ENCODE assay signal across 18 mouse cellular contexts in genomic region chr2:52955831-52956230, GRCm38 (mm10).
A peak's percentile ranks its signal among the peaks of the same experiment; 100 is the strongest.
DNase-seq lines count a peak whose midpoint lies in the region; ATAC-seq and TF ChIP-seq lines count a peak whose summit lies in the region.
"Had no signal": no experiment of that assay in that cellular context is flagged by ENCODE, and none has a peak within 500 bp of the region (broad histone marks: within the 10 kb centered on the region; RNA-seq: fewer than 3 reads in every experiment).

No protein-coding gene starts in this region.

- no peak overlapping the region for H3K4me2 ChIP-seq in liver, postnatal 0 days (ENCODE audit: low read depth, low read length)
- peak overlapping the region; percentile 66 for H3K4me2 ChIP-seq in myocyte (ENCODE audit: low read depth)
- H3K4me2 ChIP-seq in midbrain, embryonic 16.5 days (ENCODE audit: low read length): no peak overlapping the region
- H3K4me2 ChIP-seq: forebrain, embryonic 12.5 days; heart, embryonic 15.5 days; hindbrain, embryonic 13.5 days; liver, embryonic 15.5 days; lung, embryonic 15.5 days; midbrain, embryonic 15.5 days; neural tube, embryonic 13.5 days had no signal

- H3K36me3 ChIP-seq in liver, postnatal 0 days (replicated peaks; ENCODE audit: insufficient read depth, low read length): no peaks in the 10 kb centered on the region
- no peaks in the 10 kb centered on the region for H3K36me3 ChIP-seq in myocyte (ENCODE audit: control insufficient read depth, insufficient read depth)
- no peaks in the 10 kb centered on the region for H3K36me3 ChIP-seq in midbrain, embryonic 16.5 days (ENCODE audit: control insufficient read depth, insufficient read depth, low read length)
- H3K36me3 ChIP-seq: forebrain, embryonic 12.5 days; heart, embryonic 10.5 days; heart, embryonic 15.5 days; hindbrain, embryonic 13.5 days; liver, embryonic 15.5 days; lung, embryonic 15.5 days; midbrain, embryonic 15.5 days; neural tube, embryonic 13.5 days had no signal

- H3K27ac ChIP-seq in liver, postnatal 0 days (ENCODE audit: low read depth): peak overlapping the region; percentile 57
- peak overlapping the region; percentile 45 for H3K27ac ChIP-seq in brown adipose tissue, adult 24 weeks (replicated peaks; ENCODE audit: low read depth, low read length)
- no peak overlapping the region for H3K27ac ChIP-seq in midbrain, embryonic 16.5 days (ENCODE audit: low read length)
- H3K27ac ChIP-seq: forebrain, embryonic 12.5 days; heart, embryonic 10.5 days; heart, embryonic 15.5 days; hindbrain, embryonic 13.5 days; liver, embryonic 15.5 days; lung, embryonic 15.5 days; midbrain, embryonic 15.5 days; neural tube, embryonic 13.5 days had no signal

- no peak overlapping the region for H3K9ac ChIP-seq in liver, postnatal 0 days (replicated peaks)
- no peak overlapping the region for H3K9ac ChIP-seq in midbrain, embryonic 16.5 days (ENCODE audit: low read depth, low read length)
- H3K9ac ChIP-seq: forebrain, embryonic 12.5 days; forebrain, postnatal 0 days; heart, embryonic 15.5 days; hindbrain, embryonic 13.5 days; liver, embryonic 15.5 days; lung, embryonic 15.5 days; midbrain, embryonic 15.5 days; neural tube, embryonic 13.5 days had no signal

- peaks cover 21% of the 10 kb centered on the region for H3K4me1 ChIP-seq in liver, postnatal 0 days (ENCODE audit: insufficient read depth)
- H3K4me1 ChIP-seq in brown adipose tissue, adult 24 weeks (ENCODE audit: control insufficient read depth, insufficient read depth, insufficient read length, low read length): peaks cover 19% of the 10 kb centered on the region
- H3K4me1 ChIP-seq in midbrain, embryonic 16.5 days (ENCODE audit: control insufficient read depth, insufficient read depth, low read length): peaks cover 25% of the 10 kb centered on the region
- H3K4me1 ChIP-seq: liver, embryonic 15.5 days had no signal

- no peak for ATAC-seq in liver, postnatal 0 days
- ATAC-seq in midbrain, embryonic 16.5 days: no peak
- ATAC-seq: midbrain, embryonic 15.5 days had no signal

- no peaks in the 10 kb centered on the region for H3K27me3 ChIP-seq in liver, postnatal 0 days (ENCODE audit: insufficient read depth, low read length)
- no peaks in the 10 kb centered on the region for H3K27me3 ChIP-seq in myocyte (ENCODE audit: control insufficient read depth, insufficient read depth, insufficient read length)
- no peaks in the 10 kb centered on the region for H3K27me3 ChIP-seq in midbrain, embryonic 16.5 days (ENCODE audit: control insufficient read depth, insufficient read depth, low read depth, low read length)
- H3K27me3 ChIP-seq: forebrain, embryonic 12.5 days; heart, embryonic 15.5 days; hindbrain, embryonic 13.5 days; liver, embryonic 15.5 days; lung, embryonic 15.5 days; midbrain, embryonic 15.5 days; neural tube, embryonic 13.5 days had no signal

- H3ac ChIP-seq in myocyte (ENCODE audit: control insufficient read depth, insufficient read length): no peak overlapping the region

- TF ChIP-seq POLR2A in myocyte (IDR thresholded peaks at IDR 0.05; ENCODE audit: insufficient read length, low read depth): no peak

- no peak for TF ChIP-seq CTCF in liver, postnatal 0 days (IDR thresholded peaks at IDR 0.05; ENCODE audit: low read depth)

- H3K79me2 ChIP-seq in myocyte (ENCODE audit: control insufficient read depth, insufficient read depth): no peaks in the 10 kb centered on the region

- H3K4me3 ChIP-seq in liver, postnatal 0 days (ENCODE audit: low read depth, low read length): no peak overlapping the region
- no peak overlapping the region for H3K4me3 ChIP-seq in brown adipose tissue, adult 24 weeks (ENCODE audit: insufficient read depth, low read depth, low read length)
- no peak overlapping the region for H3K4me3 ChIP-seq in myocyte
- H3K4me3 ChIP-seq in midbrain, embryonic 16.5 days (ENCODE audit: low read depth, low read length): no peak overlapping the region
- H3K4me3 ChIP-seq: forebrain, embryonic 12.5 days; heart, embryonic 10.5 days; heart, embryonic 15.5 days; hindbrain, embryonic 13.5 days; liver, embryonic 15.5 days; lung, embryonic 15.5 days; megakaryocyte, embryonic 14.5 days; midbrain, embryonic 15.5 days; neural tube, embryonic 13.5 days had no signal

- H3K9me3 ChIP-seq in liver, postnatal 0 days (ENCODE audit: low read length): no peaks in the 10 kb centered on the region
- H3K9me3 ChIP-seq in midbrain, embryonic 16.5 days (replicated peaks; ENCODE audit: control insufficient read depth, low read length, poor library complexity, severe bottlenecking): no peaks in the 10 kb centered on the region
- H3K9me3 ChIP-seq: forebrain, embryonic 12.5 days; heart, embryonic 10.5 days; heart, embryonic 15.5 days; hindbrain, embryonic 13.5 days; liver, embryonic 15.5 days; lung, embryonic 15.5 days; midbrain, embryonic 15.5 days; neural tube, embryonic 13.5 days had no signal

- no peak for TF ChIP-seq EP300 in liver, postnatal 0 days (IDR thresholded peaks at IDR 0.05; ENCODE audit: low read depth)

- DNase-seq in adrenal gland, adult 2 months: peak; percentile 52
- DNase-seq in adrenal gland, postnatal 36 days: no peak
- no peak for DNase-seq in liver, postnatal 0 days
- no peak for DNase-seq in liver
- no peak for DNase-seq in urinary bladder, postnatal 10 days (ENCODE audit: low spot score)
- DNase-seq: forebrain, postnatal 0 days had no signal

- WGBS in liver, postnatal 0 days (ENCODE audit: insufficient replicate concordance): 83% methylated on average over 10 of the region's 10 CpGs
- 92% methylated on average over 10 of the region's 10 CpGs for WGBS in midbrain, embryonic 16.5 days

TF ChIP-seq in myocyte, 11 proteins besides CTCF, POLR2A, EP300 and RAD21:
- TF ChIP-seq CEBPB (IDR thresholded peaks at IDR 0.05; ENCODE audit: insufficient read depth, poor library complexity, severe bottlenecking) (0 out of 2 replicates have a peak, but pooled peaks have one; percentile 18), POLR2AphosphoS2 (IDR thresholded peaks at IDR 0.05; ENCODE audit: insufficient read length, low read depth) (no peak)
